ENCODE assay signal across 17 mouse cellular contexts in genomic region chr10:71185059-71185458, GRCm38 (mm10). TPM values are rescaled to one million over a fixed set of nuclear protein-coding genes. Genes with fewer than 3 reads are reported as not detected.
"Had no signal": no experiment of that assay in that cellular context is flagged by ENCODE, and none has a peak within 500 bp of the region (broad histone marks: within the 10 kb centered on the region; RNA-seq: fewer than 3 reads in every experiment).

No protein-coding gene starts in this region.

- H3K4me1 ChIP-seq: megakaryocyte, embryonic 14.5 days; midbrain, embryonic 10.5 days; midbrain, embryonic 13.5 days had no signal

- H3K27me3 ChIP-seq: liver, embryonic 13.5 days; megakaryocyte, embryonic 14.5 days; midbrain, embryonic 13.5 days had no signal

- H3K27ac ChIP-seq: left cerebral cortex, adult 2 months; liver, embryonic 13.5 days; midbrain, embryonic 10.5 days; midbrain, embryonic 13.5 days had no signal

- DNase-seq: kidney, adult 9 months; kidney, postnatal 25 days; layer of hippocampus, postnatal 36 days; liver, embryonic 13.5 days; lung, embryonic 14.5 days; lung, postnatal 10 days; lung, postnatal 36 days; retina, postnatal 1 day; right cerebral cortex, postnatal 25 days; spleen, adult 18-20 months; thymus, adult 18-20 months; thymus, postnatal 36 days had no signal

- H3K36me3 ChIP-seq: liver, embryonic 13.5 days; midbrain, embryonic 10.5 days; midbrain, embryonic 13.5 days had no signal

- H3K4me2 ChIP-seq: liver, embryonic 13.5 days; lung, embryonic 14.5 days; midbrain, embryonic 13.5 days had no signal

- H3K4me3 ChIP-seq: left cerebral cortex, adult 2 months; liver, embryonic 13.5 days; megakaryocyte, embryonic 14.5 days; midbrain, embryonic 10.5 days; midbrain, embryonic 13.5 days had no signal

RNA-seq across cellular contexts. Expression of gene Bicc1, which starts 25.6 kb away (rescaled TPM):
- total RNA-seq: monocyte, adult 5-6 weeks had no signal
